Comparison of ENCODE assay signal across 39 mouse cellular contexts in the genomic region with DNA sequence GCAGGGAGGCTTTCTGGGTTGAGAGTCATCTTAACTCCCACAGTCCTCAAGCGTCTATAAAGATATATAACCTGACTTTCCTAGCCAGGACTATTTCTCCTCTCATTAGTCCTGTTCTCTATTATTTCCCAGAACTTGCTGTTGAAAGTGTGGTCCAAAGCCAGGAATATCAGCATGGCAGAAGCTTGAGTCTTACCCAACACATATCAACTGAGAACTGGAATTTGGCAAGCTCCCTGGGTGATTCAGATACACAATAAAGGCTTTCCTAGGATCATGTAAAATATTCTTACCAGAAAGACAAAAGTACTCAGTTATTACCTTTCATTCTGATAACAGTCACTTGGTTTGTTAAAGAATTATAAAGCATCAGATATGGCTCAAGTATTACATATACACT. TPM values are rescaled to one million over a fixed set of nuclear protein-coding genes. Genes with fewer than 3 reads are reported as not detected.
"Had no signal": no experiment of that assay in that cellular context is flagged by ENCODE, and none has a peak within 500 bp of the region (broad histone marks: within the 10 kb centered on the region; RNA-seq: fewer than 3 reads in every experiment).

No protein-coding gene starts in this region.

- H3K9me3 ChIP-seq: heart, embryonic 10.5 days; heart, embryonic 12.5 days; hindbrain, embryonic 10.5 days; hindbrain, embryonic 12.5 days; intestine, embryonic 15.5 days; limb, embryonic 10.5 days; limb, embryonic 12.5 days had no signal

- H3K4me1 ChIP-seq: hindbrain, embryonic 10.5 days; hindbrain, embryonic 12.5 days; intestine, embryonic 15.5 days; limb, embryonic 10.5 days; limb, embryonic 12.5 days had no signal

- H3K4me3 ChIP-seq: gastrocnemius, adult 2 months; heart, embryonic 10.5 days; heart, embryonic 12.5 days; hindbrain, embryonic 10.5 days; hindbrain, embryonic 12.5 days; intestine, embryonic 15.5 days; layer of hippocampus, adult 2 months; left cerebral cortex, adult 2 months; limb, embryonic 10.5 days; limb, embryonic 12.5 days had no signal

- H3K4me2 ChIP-seq: heart, embryonic 12.5 days; hindbrain, embryonic 12.5 days; hindbrain, embryonic 14.5 days; intestine, embryonic 15.5 days; limb, embryonic 12.5 days; liver, embryonic 11.5 days had no signal

- DNase-seq: gastrocnemius, adult 2 months; gastrocnemius, postnatal 10 days; gastrocnemius, postnatal 25 days; heart, postnatal 10 days; heart, postnatal 4 days; kidney, adult 18-20 months; kidney, adult 8-10 months; kidney, postnatal 10 days; kidney, postnatal 25 days; kidney, postnatal 4 days; liver had no signal

- H3K27me3 ChIP-seq: heart, embryonic 12.5 days; hindbrain, embryonic 12.5 days; intestine, embryonic 15.5 days; limb, embryonic 12.5 days had no signal

- H3K27ac ChIP-seq: gastrocnemius, adult 2 months; heart, embryonic 10.5 days; hindbrain, embryonic 10.5 days; hindbrain, embryonic 12.5 days; hindbrain, embryonic 14.5 days; intestine, embryonic 15.5 days; layer of hippocampus, adult 2 months; left cerebral cortex, adult 2 months; limb, embryonic 10.5 days; limb, embryonic 12.5 days had no signal

- H3K36me3 ChIP-seq: hindbrain, embryonic 12.5 days; intestine, embryonic 15.5 days; limb, embryonic 10.5 days had no signal

- ATAC-seq: hindbrain, embryonic 16.5 days; inflammation-experienced regulatory T-cells, adult 6 months; intestine, embryonic 15.5 days; intestine, postnatal 0 days had no signal

- H3K9ac ChIP-seq: heart, embryonic 12.5 days; hindbrain, embryonic 12.5 days; hindbrain, embryonic 14.5 days; intestine, embryonic 15.5 days; limb, embryonic 12.5 days had no signal

RNA-seq across cellular contexts. Expression of a gene that starts 13.8 kb away (rescaled TPM):
- total RNA-seq: gastrocnemius, adult 2 months; gastrocnemius, postnatal 10 days; gastrocnemius, postnatal 25 days; gastrocnemius, postnatal 4 days; granulocyte monocyte progenitor cell, adult 5-6 weeks; heart, adult 18-20 months; heart, adult 8-10 months; heart, postnatal 10 days; heart, postnatal 25 days; heart, postnatal 4 days; layer of hippocampus, adult 2 months; layer of hippocampus, postnatal 10 days; layer of hippocampus, postnatal 25 days had no signal
- polyA plus RNA-seq: heart, embryonic 10.5 days; heart, embryonic 12.5 days; heart, embryonic 14.5 days; heart, embryonic 16.5 days; hindbrain, embryonic 10.5 days; hindbrain, embryonic 12.5 days; hindbrain, embryonic 14.5 days; hindbrain, embryonic 16.5 days; inflammation-experienced regulatory T-cells, adult 6 months; intestine, embryonic 15.5 days; intestine, postnatal 0 days; kidney, embryonic 14.5 days; kidney, embryonic 16.5 days; limb, embryonic 10.5 days; limb, embryonic 12.5 days; limb, embryonic 14.5 days; liver, embryonic 11.5 days had no signal

RNA-seq across cellular contexts. Expression of a gene that starts 17.2 kb away (rescaled TPM):
- total RNA-seq: gastrocnemius, adult 2 months; gastrocnemius, postnatal 10 days; gastrocnemius, postnatal 25 days; gastrocnemius, postnatal 4 days; granulocyte monocyte progenitor cell, adult 5-6 weeks; heart, adult 18-20 months; heart, adult 8-10 months; heart, postnatal 10 days; heart, postnatal 25 days; heart, postnatal 4 days; layer of hippocampus, adult 2 months; layer of hippocampus, postnatal 10 days; left cerebral cortex, adult 2 months; left cerebral cortex, postnatal 36 days had no signal
- polyA plus RNA-seq: heart, embryonic 10.5 days; heart, embryonic 12.5 days; heart, embryonic 14.5 days; heart, embryonic 16.5 days; hindbrain, embryonic 10.5 days; hindbrain, embryonic 12.5 days; hindbrain, embryonic 14.5 days; hindbrain, embryonic 16.5 days; intestine, embryonic 15.5 days; intestine, postnatal 0 days; kidney, embryonic 14.5 days; kidney, embryonic 16.5 days; limb, embryonic 10.5 days; limb, embryonic 12.5 days; limb, embryonic 14.5 days; liver, embryonic 11.5 days had no signal

RNA-seq across cellular contexts. Expression of a gene that starts 20.1 kb away (rescaled TPM):
- total RNA-seq: granulocyte monocyte progenitor cell, adult 5-6 weeks had no signal
- polyA plus RNA-seq: heart, embryonic 10.5 days; heart, embryonic 12.5 days; inflammation-experienced regulatory T-cells, adult 6 months; limb, embryonic 10.5 days; limb, embryonic 12.5 days; liver, embryonic 11.5 days had no signal

RNA-seq across cellular contexts. Expression of a gene that starts 23.3 kb away (rescaled TPM):
- total RNA-seq: gastrocnemius, adult 2 months; gastrocnemius, postnatal 10 days; gastrocnemius, postnatal 25 days; gastrocnemius, postnatal 4 days; granulocyte monocyte progenitor cell, adult 5-6 weeks; heart, adult 18-20 months; heart, adult 8-10 months; heart, postnatal 10 days; heart, postnatal 25 days; heart, postnatal 4 days; layer of hippocampus, adult 2 months; layer of hippocampus, postnatal 10 days; layer of hippocampus, postnatal 25 days; left cerebral cortex, adult 2 months; left cerebral cortex, postnatal 14 days; left cerebral cortex, postnatal 36 days had no signal
- polyA plus RNA-seq: heart, embryonic 10.5 days; heart, embryonic 12.5 days; heart, embryonic 14.5 days; heart, embryonic 16.5 days; hindbrain, embryonic 10.5 days; hindbrain, embryonic 12.5 days; hindbrain, embryonic 14.5 days; hindbrain, embryonic 16.5 days; inflammation-experienced regulatory T-cells, adult 6 months; intestine, embryonic 15.5 days; intestine, postnatal 0 days; kidney, embryonic 14.5 days; kidney, embryonic 16.5 days; limb, embryonic 10.5 days; limb, embryonic 12.5 days; limb, embryonic 14.5 days; liver, embryonic 11.5 days had no signal
